Mouse (Mus musculus) lung, embryonic 16.5 days (tissue): ENCODE measurements around the gene Map1lc3b. TPM values are rescaled to one million over a fixed set of nuclear protein-coding genes. Genes with fewer than 3 reads are reported as not detected.

Experiments used
- ATAC-seq: fragments of 200-750 bp; cut with Nextera tagmentation; 2 replicates; pipeline ENCODE4 v1.8.0; 2017; ENCODE audit warnings: low read depth, mild to moderate bottlenecking, moderate library complexity
- H3K27ac ChIP-seq: fragments of 300-500 bp; sonication (generic); 2 replicates; pipeline ENCODE4 v1.5.1; 2014; ENCODE audit warnings: mild to moderate bottlenecking, control low read depth, low read length
- H3K27me3 ChIP-seq: fragments of 300-500 bp; sonication (generic); 2 replicates; pipeline ENCODE4 v1.6.1; 2014; ENCODE audit warnings: low read depth, low read length, mixed read lengths; ENCODE audit not compliant: control insufficient read depth, insufficient read depth
- H3K36me3 ChIP-seq: fragments of 300-500 bp; sonication (generic); 2 replicates; pipeline ENCODE4 v1.6.1; 2014; ENCODE audit warnings: low read length; ENCODE audit not compliant: control insufficient read depth, insufficient read depth
- H3K4me1 ChIP-seq: fragments of 300-500 bp; sonication (generic); replicated peaks from 2 replicates; pipeline ENCODE4 v1.6.1; 2014; ENCODE audit warnings: low read length, mixed read lengths; ENCODE audit not compliant: control insufficient read depth, insufficient read depth
- H3K4me2 ChIP-seq: fragments of 300-500 bp; sonication (generic); 2 replicates; pipeline ENCODE4 v1.6.1; 2014; ENCODE audit warnings: low read depth, low read length, control low read depth
- H3K4me3 ChIP-seq: fragments of 300-500 bp; sonication (generic); 2 replicates; pipeline ENCODE4 v1.5.1; 2014; ENCODE audit warnings: mild to moderate bottlenecking, low read length, control low read depth
- H3K9ac ChIP-seq: fragments of 300-500 bp; sonication (generic); 2 replicates; pipeline ENCODE4 v1.6.1; 2014; ENCODE audit warnings: low read length, control low read depth
- H3K9me3 ChIP-seq: fragments of 300-500 bp; sonication (generic); 2 replicates; pipeline ENCODE4 v1.6.1; 2016; ENCODE audit warnings: low read length; ENCODE audit not compliant: control insufficient read depth
- WGBS: fragments of 180-500 bp; shearing (Covaris S2); extraction: QIAGEN DNeasy Blood & Tissue Kit; methylation state at CpG from one replicate; pipeline ENCODE4 v1.1.7; 2014; 5-methylcytosine and 5-hydroxymethylcytosine counted together
- polyA plus RNA-seq: library from polyadenylated mRNA; unstranded; fragments of >200 nt; fragmentation: Nextera tagmentation; extraction: Ambion mirVana; gene quantifications from 2 replicates; pipeline ENCODE4 v1.2.1, GENCODE M21; 2015

Map1lc3b gene
- polyA plus RNA-seq, 1 experiment from 2014 or later: 211 TPM

GRCm38 (mm10) chr8:121642804-121643203, 52.6 kb downstream of the Map1lc3b start:
- no peak overlapping the region for H3K4me2 ChIP-seq
- no peak for ATAC-seq
- H3K36me3 ChIP-seq: no peaks in the 10 kb centered on the region
- WGBS: 51% methylated on average over 3 of the region's 3 CpGs
- H3K9ac ChIP-seq: no peak overlapping the region
- H3K4me3 ChIP-seq: no peak overlapping the region
- no peak overlapping the region for H3K27ac ChIP-seq
- no peaks in the 10 kb centered on the region for H3K27me3 ChIP-seq
- no peaks in the 10 kb centered on the region for H3K9me3 ChIP-seq
- H3K4me1 ChIP-seq: peaks cover 7% of the 10 kb centered on the region; the same call in 1 of the 2 replicates

DNA sequence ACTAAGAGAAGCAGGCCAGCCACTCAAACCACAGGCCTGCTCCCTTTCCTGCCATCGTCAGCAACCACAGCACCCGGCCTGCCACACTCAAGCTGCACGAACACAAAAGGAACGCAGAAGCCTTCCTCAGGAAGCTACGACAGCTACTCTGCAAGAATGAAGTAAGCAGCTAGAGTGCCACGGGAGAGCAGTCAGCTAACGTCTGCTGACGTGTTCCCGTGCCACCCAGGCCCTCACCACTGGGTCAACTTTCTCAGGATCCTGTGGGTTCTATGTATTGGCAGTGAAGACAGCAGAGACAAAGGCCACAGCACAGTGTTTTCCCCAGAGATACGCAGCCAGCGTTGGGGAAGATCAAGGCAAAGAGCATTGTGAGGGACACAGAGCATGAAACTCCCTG, 53.2 kb downstream of the Map1lc3b start:
- Histone ChIP-seq H3K4me2 (no peak overlapping the region), H3K4me1 (peaks cover 12% of the 10 kb centered on the region), H3K9ac (no peak overlapping the region), H3K36me3 (no peaks in the 10 kb centered on the region), H3K4me3 (no peak overlapping the region), H3K27ac (no peak overlapping the region), H3K27me3 (no peaks in the 10 kb centered on the region), H3K9me3 (no peaks in the 10 kb centered on the region)
- ATAC-seq: no peak
- WGBS: 57% methylated on average over 11 of the region's 11 CpGs

DNA sequence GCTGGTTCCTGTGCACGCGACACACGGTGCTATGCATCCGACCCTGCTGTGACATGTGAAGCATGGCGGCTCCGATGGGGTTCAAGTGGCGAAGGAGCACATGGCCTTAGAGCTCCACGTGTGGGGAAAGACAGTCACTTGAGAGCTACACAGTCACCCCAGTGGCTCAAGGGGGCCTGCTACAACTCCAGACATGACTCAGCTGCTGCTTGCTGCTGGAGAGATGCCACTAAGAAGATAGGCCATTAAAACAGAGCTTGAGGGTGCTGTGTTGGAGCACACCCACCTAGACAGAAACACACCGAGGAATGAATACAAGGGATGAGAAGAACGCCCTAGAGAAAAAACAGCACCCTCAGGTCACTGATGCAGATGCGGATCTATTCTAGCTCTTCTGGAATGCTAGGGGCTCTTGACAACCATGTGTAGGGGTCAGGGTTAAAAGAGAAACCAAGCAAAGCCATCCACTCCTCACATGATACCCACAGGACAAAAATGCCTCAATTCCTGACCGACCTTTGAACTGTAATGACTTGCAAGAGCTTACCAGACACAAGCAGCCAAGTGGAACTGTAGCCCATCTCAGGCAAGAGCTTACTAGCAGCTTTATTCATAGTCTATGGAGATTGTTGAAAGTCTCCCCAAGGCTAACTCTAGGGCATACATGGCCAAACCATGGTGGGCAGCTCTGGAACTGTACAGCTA, 57.5 kb downstream of the Map1lc3b start:
- Histone ChIP-seq H3K27ac (no peak overlapping the region), H3K4me2 (no peak overlapping the region), H3K36me3 (no peaks in the 10 kb centered on the region), H3K9me3 (no peaks in the 10 kb centered on the region), H3K9ac (no peak overlapping the region), H3K4me1 (peaks cover 38% of the 10 kb centered on the region), H3K4me3 (no peak overlapping the region), H3K27me3 (no peaks in the 10 kb centered on the region)
- 75% methylated on average over 12 of the region's 12 CpGs for WGBS
- ATAC-seq: no peak

Other genes with a start within 250 kb of the Map1lc3b start
- gene 1700018B08Rik, start 46.0 kb upstream of the Map1lc3b start, polyA plus RNA-seq: not detected in 2 replicates
- 12.0 and 12.9 TPM in 2 replicates for gene Fbxo31, start 11.6 kb upstream of the Map1lc3b start, polyA plus RNA-seq
- gene Zcchc14, start 62.5 kb downstream of the Map1lc3b start, polyA plus RNA-seq: 13.0 and 14.4 TPM in 2 replicates
- 0.38 and 0.50 TPM in 2 replicates for gene Jph3, start 139.3 kb downstream of the Map1lc3b start, polyA plus RNA-seq
- gene Klhdc4, start 239.2 kb downstream of the Map1lc3b start, polyA plus RNA-seq: 33.2 and 34.6 TPM in 2 replicates